Mouse (Mus musculus) kidney, postnatal 0 days (tissue): ENCODE data around the gene Il17ra. TPM values are rescaled to one million over a fixed set of nuclear protein-coding genes. Genes with fewer than 3 reads are reported as not detected.

Experiments used
- ATAC-seq: fragments of 200-750 bp; cut with Nextera tagmentation; replicated peaks from 2 replicates; pipeline ENCODE4 v1.8.0; 2017; ENCODE audit warnings: low read depth, moderate number of reproducible peaks, moderate TSS enrichment, moderate library complexity; ENCODE audit not compliant: low FRiP score
- DNase-seq: peaks from one replicate; pipeline ENCODE4 v3.0.0-alpha.2; 2016; ENCODE audit warnings: low spot score
- H3K27ac ChIP-seq: fragments of 300-500 bp; sonication (generic); 2 replicates; pipeline ENCODE4 v1.5.1; 2014; ENCODE audit warnings: mild to moderate bottlenecking
- H3K27me3 ChIP-seq: fragments of 300-500 bp; sonication (generic); 2 replicates; pipeline ENCODE4 v1.6.1; 2014; ENCODE audit warnings: low read length, mixed read lengths; ENCODE audit not compliant: insufficient read depth
- H3K36me3 ChIP-seq: fragments of 300-500 bp; sonication (generic); 2 replicates; pipeline ENCODE4 v1.6.1; 2014; ENCODE audit warnings: low read length, mixed read lengths; ENCODE audit not compliant: insufficient read depth
- H3K4me1 ChIP-seq: fragments of 300-500 bp; sonication (generic); replicated peaks from 2 replicates; pipeline ENCODE4 v1.6.1; 2014; ENCODE audit warnings: antibody characterized with exemption, low read length, mixed read lengths; ENCODE audit not compliant: insufficient read depth
- H3K4me2 ChIP-seq: fragments of 300-500 bp; sonication (generic); 2 replicates; pipeline ENCODE4 v1.6.1; 2014; ENCODE audit warnings: mild to moderate bottlenecking, low read length, moderate library complexity, mixed read lengths
- H3K4me3 ChIP-seq: fragments of 300-500 bp; sonication (generic); replicated peaks from 2 replicates; pipeline ENCODE4 v1.5.1; 2014; ENCODE audit warnings: low read depth, low read length
- H3K9ac ChIP-seq: fragments of 300-500 bp; sonication (generic); 2 replicates; pipeline ENCODE4 v1.6.1; 2014; ENCODE audit warnings: low read depth, low read length
- H3K9me3 ChIP-seq: fragments of 300-500 bp; sonication (generic); replicated peaks from 2 replicates; pipeline ENCODE4 v1.6.1; 2016; ENCODE audit warnings: low read length, inconsistent platforms, mixed read lengths
- CTCF ChIP-seq: IDR thresholded peaks from 2 replicates; pipeline ENCODE4 v1.5.1; 2016; ENCODE audit warnings: antibody characterized with exemption, low read depth, mild to moderate bottlenecking, moderate library complexity
- WGBS: fragments of 180-500 bp; shearing (Covaris S2); extraction: QIAGEN DNeasy Blood & Tissue Kit; methylation state at CpG from one replicate; pipeline ENCODE4 v1.1.7; 2014; 5-methylcytosine and 5-hydroxymethylcytosine counted together
- polyA plus RNA-seq: library from polyadenylated mRNA; unstranded; fragments of >200 nt; fragmentation: Nextera tagmentation; extraction: Ambion mirVana; gene quantifications from 2 replicates; pipeline ENCODE4 v1.2.1, GENCODE M21; 2015

The Il17ra gene
- polyA plus RNA-seq, 1 experiment from 2014 or later = 3.8 TPM

DNA sequence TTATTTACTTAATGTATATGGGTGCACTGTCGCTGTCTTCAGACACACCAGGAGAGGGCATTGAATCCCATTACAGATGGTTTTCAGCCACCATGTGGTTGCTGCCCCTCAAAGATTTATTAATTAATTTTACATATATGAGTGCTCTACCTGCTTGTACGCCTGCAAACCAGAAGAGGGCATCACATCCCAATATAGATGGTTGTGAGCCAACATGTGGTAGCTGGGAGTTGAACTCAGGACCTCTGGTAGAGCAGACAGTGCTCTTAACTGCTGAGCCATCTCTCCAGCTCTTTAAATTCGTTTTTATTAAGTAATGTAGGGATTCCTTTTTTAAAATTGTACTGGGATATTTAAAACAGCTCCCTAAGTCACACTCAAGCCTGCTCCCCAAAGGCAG lies 6.2 kb downstream of the Il17ra start:
- no peak overlapping the region for H3K4me3 ChIP-seq
- H3K9me3 ChIP-seq = no peaks in the 10 kb centered on the region
- DNase-seq = no peak
- no peaks in the 10 kb centered on the region for H3K27me3 ChIP-seq
- no peak overlapping the region for H3K27ac ChIP-seq
- H3K9ac ChIP-seq = no peak overlapping the region
- no peak overlapping the region for H3K4me2 ChIP-seq
- WGBS = 71% methylated on average over 3 of the region's 3 CpGs
- no peaks in the 10 kb centered on the region for H3K36me3 ChIP-seq
- H3K4me1 ChIP-seq = no peaks in the 10 kb centered on the region; the same call in 1 of the 2 replicates
- no peak for ATAC-seq
- TF ChIP-seq CTCF = peak; percentile 23; the same call in 1 of the 2 replicates

DNA sequence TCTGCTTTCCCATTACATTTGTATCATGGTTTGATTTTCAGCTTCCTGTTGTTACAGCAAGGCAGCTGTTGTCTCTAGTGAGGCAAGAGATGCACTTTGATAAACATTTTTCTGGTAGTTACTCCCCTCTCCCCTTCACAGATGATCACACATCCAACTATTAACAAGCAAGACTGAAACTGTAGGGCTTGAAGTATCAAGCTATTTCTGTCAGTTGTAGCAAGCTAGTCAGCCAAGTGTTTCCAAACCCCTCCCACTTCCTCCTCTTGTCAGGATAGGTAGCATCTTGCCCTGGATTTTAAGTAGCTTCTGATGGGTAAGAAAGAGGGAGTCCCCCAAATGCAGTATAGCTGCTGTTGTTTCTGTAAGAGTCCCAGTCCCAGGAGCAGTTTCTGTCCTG lies 6.7 kb downstream of the Il17ra start:
- no peaks in the 10 kb centered on the region for H3K9me3 ChIP-seq
- no peak for TF ChIP-seq CTCF
- H3K4me3 ChIP-seq = no peak overlapping the region
- H3K4me1 ChIP-seq = no peaks in the 10 kb centered on the region; the same call in 1 of the 2 replicates
- DNase-seq (no peak), ATAC-seq (no peak)
- H3K27me3 ChIP-seq = no peaks in the 10 kb centered on the region
- H3K27ac ChIP-seq = no peak overlapping the region
- no peak overlapping the region for H3K4me2 ChIP-seq
- H3K36me3 ChIP-seq = no peaks in the 10 kb centered on the region
- H3K9ac ChIP-seq = no peak overlapping the region

DNA sequence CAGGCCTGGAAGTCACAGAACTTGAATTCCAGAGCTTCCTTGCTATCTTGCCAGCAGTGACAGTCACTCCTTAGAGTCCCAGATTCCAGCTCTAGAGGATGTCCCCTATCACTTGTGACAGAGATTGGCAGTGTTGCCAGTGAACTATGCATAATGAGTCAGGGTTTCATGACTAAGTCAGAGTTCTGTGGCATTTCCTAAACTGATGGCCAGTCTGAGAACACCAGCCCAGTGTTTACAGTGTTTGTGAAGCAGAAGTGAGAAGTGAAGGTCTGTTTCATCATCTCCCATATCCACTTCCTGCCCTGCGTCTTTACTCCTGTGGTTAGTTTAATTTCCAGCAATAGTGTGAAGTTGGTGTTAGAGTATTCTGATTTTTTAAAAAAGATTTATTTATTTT lies 7.6 kb downstream of the Il17ra start:
- Histone ChIP-seq H3K9me3 (no peaks in the 10 kb centered on the region), H3K4me2 (no peak overlapping the region), H3K4me1 (no peaks in the 10 kb centered on the region; the same call in 1 of the 2 replicates), H3K4me3 (no peak overlapping the region), H3K9ac (no peak overlapping the region), H3K27ac (no peak overlapping the region), H3K36me3 (no peaks in the 10 kb centered on the region), H3K27me3 (no peaks in the 10 kb centered on the region)
- no peak for DNase-seq
- 87% methylated on average over 1 of the region's 1 CpGs for WGBS
- TF ChIP-seq CTCF = no peak
- ATAC-seq = no peak

DNA sequence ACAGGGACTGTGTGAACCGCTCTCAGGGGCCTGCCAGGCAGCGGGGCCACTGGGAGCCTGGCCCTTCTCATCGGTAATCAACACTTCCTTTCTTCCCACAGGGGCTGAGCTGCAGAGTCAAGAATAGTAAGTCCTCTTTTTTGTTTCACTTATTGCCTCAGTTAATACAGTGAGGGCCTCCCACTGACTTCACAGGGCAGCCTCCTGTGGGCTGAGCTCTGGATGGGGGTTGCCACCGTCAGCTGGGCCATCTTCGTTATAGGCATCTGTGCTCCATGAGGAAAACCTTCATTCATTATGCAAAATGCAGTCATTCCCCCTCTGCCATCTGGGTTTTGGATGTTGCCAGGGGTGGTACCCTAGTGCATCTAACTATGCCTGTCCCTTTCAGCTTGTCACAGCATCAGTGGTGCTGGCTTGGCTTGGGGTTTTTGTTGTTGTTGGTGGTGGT lies 9.0 kb downstream of the Il17ra start:
- Histone ChIP-seq H3K4me2 (no peak overlapping the region), H3K27ac (no peak overlapping the region), H3K9me3 (no peaks in the 10 kb centered on the region), H3K27me3 (no peaks in the 10 kb centered on the region), H3K4me3 (no peak overlapping the region), H3K4me1 (no peaks in the 10 kb centered on the region; the same call in 1 of the 2 replicates), H3K36me3 (no peaks in the 10 kb centered on the region), H3K9ac (no peak overlapping the region)
- DNase-seq = no peak
- no peak for ATAC-seq
- no peak for TF ChIP-seq CTCF
- 35% methylated on average over 5 of the region's 5 CpGs for WGBS

DNA sequence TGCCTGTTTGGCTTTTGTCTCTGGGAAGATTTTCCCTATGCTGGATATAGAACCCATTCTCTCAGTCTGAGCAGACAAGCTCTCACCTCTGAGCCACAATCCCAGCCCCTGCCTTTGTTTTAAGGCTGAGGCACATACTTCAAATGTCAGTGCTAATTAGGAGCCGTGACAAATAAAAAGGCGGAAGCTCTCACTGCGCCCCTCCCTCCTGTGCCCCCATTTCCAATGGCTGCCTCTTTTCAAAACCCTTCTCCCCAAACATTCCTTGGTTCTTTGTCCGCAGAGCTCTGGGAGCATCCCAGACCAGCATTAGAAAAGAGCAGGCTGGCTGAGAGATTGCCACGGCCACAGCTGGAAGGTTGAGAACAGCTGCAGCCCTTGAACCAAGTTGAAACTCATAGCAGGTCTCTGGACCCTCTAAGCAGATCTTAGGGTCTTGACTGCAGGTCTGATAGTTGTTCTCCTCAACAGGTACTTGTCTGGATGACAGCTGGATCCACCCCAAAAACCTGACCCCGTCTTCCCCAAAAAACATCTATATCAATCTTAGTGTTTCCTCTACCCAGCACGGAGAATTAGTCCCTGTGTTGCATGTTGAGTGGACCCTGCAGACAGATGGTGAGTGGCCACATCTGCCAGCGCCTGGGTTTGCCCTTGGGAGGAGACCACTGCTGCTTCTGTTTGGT lies 9.6 kb downstream of the Il17ra start:
- ATAC-seq = no peak
- no peak for DNase-seq
- Histone ChIP-seq H3K4me2 (no peak overlapping the region), H3K9ac (no peak overlapping the region), H3K27ac (no peak overlapping the region), H3K36me3 (no peaks in the 10 kb centered on the region), H3K4me3 (no peak overlapping the region), H3K9me3 (no peaks in the 10 kb centered on the region), H3K27me3 (no peaks in the 10 kb centered on the region), H3K4me1 (no peaks in the 10 kb centered on the region; the same call in 1 of the 2 replicates)
- 35% methylated on average over 8 of the region's 8 CpGs for WGBS
- no peak for TF ChIP-seq CTCF

DNA sequence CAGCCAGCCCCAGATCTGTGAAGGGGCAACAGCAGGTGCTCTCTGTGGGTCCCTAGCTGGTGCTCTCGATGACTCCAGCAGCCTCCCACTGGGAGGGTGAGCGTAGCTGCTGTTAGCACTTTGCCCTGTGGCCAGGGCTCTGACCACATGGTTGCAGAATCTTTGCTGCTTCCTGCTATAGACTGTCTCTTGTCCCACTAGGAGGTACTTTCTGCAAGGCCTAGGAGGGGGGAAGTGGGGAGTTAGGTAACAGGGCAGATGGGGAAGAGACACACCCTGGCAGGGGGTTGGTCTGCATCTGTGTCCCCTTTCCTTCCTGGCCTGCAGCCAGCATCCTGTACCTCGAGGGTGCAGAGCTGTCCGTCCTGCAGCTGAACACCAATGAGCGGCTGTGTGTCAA lies 10.4 kb downstream of the Il17ra start:
- no peaks in the 10 kb centered on the region for H3K27me3 ChIP-seq
- no peak for TF ChIP-seq CTCF
- H3K4me1 ChIP-seq = no peaks in the 10 kb centered on the region; the same call in 1 of the 2 replicates
- H3K27ac ChIP-seq = no peak overlapping the region
- no peak overlapping the region for H3K4me3 ChIP-seq
- WGBS = 41% methylated on average over 5 of the region's 5 CpGs
- no peaks in the 10 kb centered on the region for H3K36me3 ChIP-seq
- no peaks in the 10 kb centered on the region for H3K9me3 ChIP-seq
- H3K9ac ChIP-seq = no peak overlapping the region
- no peak overlapping the region for H3K4me2 ChIP-seq
- no peak for DNase-seq
- ATAC-seq = 0 out of 2 replicates have a peak, but pooled peaks have one; percentile 53
